Mouse (Mus musculus): ENCODE measurements around the gene Degs2. TPM values are rescaled to one million over a fixed set of nuclear protein-coding genes. Genes with fewer than 3 reads are reported as not detected.

Degs2 gene
- polyA plus RNA-seq, 1 experiment from 2014 or later = 19.0 TPM

- TF ChIP-seq CTCF (IDR thresholded peaks at IDR 0.05; ENCODE audit: low read depth) = no peak
- Histone ChIP-seq H3K9ac (ENCODE audit: low read depth, low read length) (no peak overlapping the region), H3K36me3 (ENCODE audit: insufficient read depth, low read length) (no peaks in the 10 kb centered on the region), H3K4me3 (replicated peaks; ENCODE audit: low read depth, low read length) (no peak overlapping the region), H3K4me2 (ENCODE audit: low read length) (no peak overlapping the region), H3K27ac (no peak overlapping the region), H3K4me1 (replicated peaks; ENCODE audit: insufficient read depth, low read length) (no peaks in the 10 kb centered on the region), H3K27me3 (ENCODE audit: insufficient read depth, low read length) (no peaks in the 10 kb centered on the region), H3K9me3 (replicated peaks; ENCODE audit: low read length) (no peaks in the 10 kb centered on the region)
- ATAC-seq (replicated peaks; ENCODE audit: low FRiP score, low read depth) = no peak
- WGBS = 61% methylated on average over 2 of the region's 2 CpGs
- no peak for DNase-seq (ENCODE audit: low spot score)
These were observed 39.4 kb upstream of the Degs2 start for GRCm38 (mm10) chr12:108741472-108741871.

- no peak overlapping the region for H3K4me3 ChIP-seq (replicated peaks; ENCODE audit: low read depth, low read length)
- H3K27me3 ChIP-seq (ENCODE audit: insufficient read depth, low read length) = no peaks in the 10 kb centered on the region
- no peak for TF ChIP-seq CTCF (IDR thresholded peaks at IDR 0.05; ENCODE audit: low read depth)
- WGBS = 90% methylated on average over 12 of the region's 12 CpGs
- no peak overlapping the region for H3K9ac ChIP-seq (ENCODE audit: low read depth, low read length)
- ATAC-seq (replicated peaks; ENCODE audit: low FRiP score, low read depth) = no peak
- H3K4me1 ChIP-seq (replicated peaks; ENCODE audit: insufficient read depth, low read length) = no peaks in the 10 kb centered on the region
- H3K36me3 ChIP-seq (ENCODE audit: insufficient read depth, low read length) = no peaks in the 10 kb centered on the region
- H3K9me3 ChIP-seq (replicated peaks; ENCODE audit: low read length) = no peaks in the 10 kb centered on the region
- H3K27ac ChIP-seq = no peak overlapping the region
- no peak overlapping the region for H3K4me2 ChIP-seq (ENCODE audit: low read length)
- no peak for DNase-seq (ENCODE audit: low spot score)
These were observed 36.6 kb upstream of the Degs2 start for GRCm38 (mm10) chr12:108738745-108739144.

GRCm38 (mm10) chr12:108737838-108738237 is 35.7 kb upstream of the Degs2 start:
- H3K27me3 ChIP-seq (ENCODE audit: insufficient read depth, low read length) = no peaks in the 10 kb centered on the region
- ATAC-seq (replicated peaks; ENCODE audit: low FRiP score, low read depth) (no peak), DNase-seq (ENCODE audit: low spot score) (no peak)
- no peaks in the 10 kb centered on the region for H3K9me3 ChIP-seq (replicated peaks; ENCODE audit: low read length)
- H3K9ac ChIP-seq (ENCODE audit: low read depth, low read length) = no peak overlapping the region
- H3K36me3 ChIP-seq (ENCODE audit: insufficient read depth, low read length) = no peaks in the 10 kb centered on the region
- no peak for TF ChIP-seq CTCF (IDR thresholded peaks at IDR 0.05; ENCODE audit: low read depth)
- WGBS = 92% methylated on average over 7 of the region's 7 CpGs
- H3K4me1 ChIP-seq (replicated peaks; ENCODE audit: insufficient read depth, low read length) = no peaks in the 10 kb centered on the region
- no peak overlapping the region for H3K27ac ChIP-seq
- H3K4me3 ChIP-seq (replicated peaks; ENCODE audit: low read depth, low read length) = no peak overlapping the region
- H3K4me2 ChIP-seq (ENCODE audit: low read length) = no peak overlapping the region

GRCm38 (mm10) chr12:108734386-108734785 is 32.3 kb upstream of the Degs2 start:
- ATAC-seq (replicated peaks; ENCODE audit: low FRiP score, low read depth) = no peak
- no peaks in the 10 kb centered on the region for H3K36me3 ChIP-seq (ENCODE audit: insufficient read depth, low read length)
- H3K9ac ChIP-seq (ENCODE audit: low read depth, low read length) = no peak overlapping the region
- H3K4me2 ChIP-seq (ENCODE audit: low read length) = no peak overlapping the region
- no peaks in the 10 kb centered on the region for H3K9me3 ChIP-seq (replicated peaks; ENCODE audit: low read length)
- no peak for DNase-seq (ENCODE audit: low spot score)
- no peak overlapping the region for H3K4me3 ChIP-seq (replicated peaks; ENCODE audit: low read depth, low read length)
- WGBS = 80% methylated on average over 2 of the region's 2 CpGs
- H3K4me1 ChIP-seq (replicated peaks; ENCODE audit: insufficient read depth, low read length) = no peaks in the 10 kb centered on the region
- H3K27ac ChIP-seq = no peak overlapping the region
- no peak for TF ChIP-seq CTCF (IDR thresholded peaks at IDR 0.05; ENCODE audit: low read depth)
- no peaks in the 10 kb centered on the region for H3K27me3 ChIP-seq (ENCODE audit: insufficient read depth, low read length)

GRCm38 (mm10) chr12:108723841-108724240 is 21.7 kb upstream of the Degs2 start:
- Histone ChIP-seq H3K36me3 (ENCODE audit: insufficient read depth, low read length) (no peaks in the 10 kb centered on the region), H3K4me3 (replicated peaks; ENCODE audit: low read depth, low read length) (no peak overlapping the region), H3K27me3 (ENCODE audit: insufficient read depth, low read length) (no peaks in the 10 kb centered on the region), H3K9ac (ENCODE audit: low read depth, low read length) (no peak overlapping the region), H3K9me3 (replicated peaks; ENCODE audit: low read length) (peaks cover 5% of the 10 kb centered on the region), H3K4me2 (ENCODE audit: low read length) (no peak overlapping the region), H3K27ac (no peak overlapping the region), H3K4me1 (replicated peaks; ENCODE audit: insufficient read depth, low read length) (no peaks in the 10 kb centered on the region)
- WGBS = 93% methylated on average over 3 of the region's 3 CpGs
- no peak for TF ChIP-seq CTCF (IDR thresholded peaks at IDR 0.05; ENCODE audit: low read depth)
- no peak for ATAC-seq (replicated peaks; ENCODE audit: low FRiP score, low read depth)
- no peak for DNase-seq (ENCODE audit: low spot score)

GRCm38 (mm10) chr12:108722464-108722863 is 20.3 kb upstream of the Degs2 start:
- Histone ChIP-seq H3K27ac (no peak overlapping the region), H3K4me2 (ENCODE audit: low read length) (no peak overlapping the region), H3K9ac (ENCODE audit: low read depth, low read length) (no peak overlapping the region), H3K4me1 (replicated peaks; ENCODE audit: insufficient read depth, low read length) (no peaks in the 10 kb centered on the region), H3K36me3 (ENCODE audit: insufficient read depth, low read length) (no peaks in the 10 kb centered on the region), H3K4me3 (replicated peaks; ENCODE audit: low read depth, low read length) (no peak overlapping the region), H3K27me3 (ENCODE audit: insufficient read depth, low read length) (no peaks in the 10 kb centered on the region), H3K9me3 (replicated peaks; ENCODE audit: low read length) (peaks cover 5% of the 10 kb centered on the region)
- WGBS = 82% methylated on average over 4 of the region's 4 CpGs
- ATAC-seq (replicated peaks; ENCODE audit: low FRiP score, low read depth) (no peak), DNase-seq (ENCODE audit: low spot score) (no peak)
- no peak for TF ChIP-seq CTCF (IDR thresholded peaks at IDR 0.05; ENCODE audit: low read depth)

- Histone ChIP-seq H3K27me3 (ENCODE audit: insufficient read depth, low read length) (no peaks in the 10 kb centered on the region), H3K4me3 (replicated peaks; ENCODE audit: low read depth, low read length) (no peak overlapping the region), H3K4me1 (replicated peaks; ENCODE audit: insufficient read depth, low read length) (no peaks in the 10 kb centered on the region), H3K4me2 (ENCODE audit: low read length) (no peak overlapping the region), H3K36me3 (ENCODE audit: insufficient read depth, low read length) (no peaks in the 10 kb centered on the region), H3K9me3 (replicated peaks; ENCODE audit: low read length) (peaks cover 1% of the 10 kb centered on the region), H3K9ac (ENCODE audit: low read depth, low read length) (no peak overlapping the region), H3K27ac (no peak overlapping the region)
- TF ChIP-seq CTCF (IDR thresholded peaks at IDR 0.05; ENCODE audit: low read depth) = no peak
- ATAC-seq (replicated peaks; ENCODE audit: low FRiP score, low read depth) = no peak
- WGBS = 83% methylated on average over 3 of the region's 3 CpGs
- no peak for DNase-seq (ENCODE audit: low spot score)
These were observed 16.4 kb upstream of the Degs2 start for GRCm38 (mm10) chr12:108718485-108718884.

All from kidney, postnatal 0 days (tissue).